Mouse (Mus musculus) MEL (cell line): ENCODE measurements at regions not wholly inside any gene's neighbourhood (a gene's known extent, or its start where the extent isn't known, plus 50 kb on each side); places are given as distances from the start of the nearest gene placed in this dataset.

Experiments used
- DNase-seq: peaks from one replicate; pipeline ENCODE4 v3.0.0; 2011; ENCODE audit warnings: low read depth, low spot score
- H3K27ac ChIP-seq: 2 replicates; pipeline ENCODE4 v1.5.1; 2012; ENCODE audit warnings: low read depth, mild to moderate bottlenecking, control low read depth, low read length, moderate library complexity; ENCODE audit not compliant: control insufficient read depth
- H3K27me3 ChIP-seq, 2 experiments: fragments of 150-350 bp in 1 of 2; sonication (generic) in 1 of 2; 2 replicates each; pipeline ENCODE4 v1.6.1; 2012; ENCODE audit warnings: low read length in 2 of 2, mild to moderate bottlenecking in 2 of 2, improper control_type of control experiment in 1 of 2, moderate library complexity in 1 of 2; ENCODE audit not compliant: insufficient read depth in 2 of 2, control insufficient read depth in 1 of 2
- H3K36me3 ChIP-seq, 2 experiments: 2 replicates each; pipeline ENCODE4 v1.6.1; 2012 to 2014; ENCODE audit warnings: low read length in 2 of 2, improper control_type of control experiment in 1 of 2, inconsistent platforms in 1 of 2, mild to moderate bottlenecking in 1 of 2; ENCODE audit not compliant: insufficient read depth in 2 of 2, control insufficient read depth in 1 of 2
- H3K4me1 ChIP-seq, 2 experiments: fragments of 150-350 bp in 1 of 2; sonication (generic) in 1 of 2; 2 replicates each; pipeline ENCODE4 v1.6.1; 2012; ENCODE audit warnings: low read length in 2 of 2, improper control_type of control experiment in 1 of 2, mild to moderate bottlenecking in 1 of 2; ENCODE audit not compliant: insufficient read depth in 2 of 2, control insufficient read depth in 1 of 2
- H3K4me3 ChIP-seq, 2 experiments: fragments of 150-350 bp in 1 of 2; sonication (generic) in 1 of 2; 2 replicates each; pipeline ENCODE4 v1.5.1; 2012; ENCODE audit warnings: low read depth in 2 of 2, low read length in 2 of 2, mild to moderate bottlenecking in 2 of 2, moderate library complexity in 2 of 2, control low read depth in 1 of 2, improper control_type of control experiment in 1 of 2; ENCODE audit not compliant: control insufficient read depth in 1 of 2, insufficient read depth in 1 of 2
- H3K79me2 ChIP-seq: 2 replicates; pipeline ENCODE4 v1.6.1; 2012; ENCODE audit warnings: mild to moderate bottlenecking, low read length, moderate library complexity; ENCODE audit not compliant: control insufficient read depth, poor library complexity, insufficient read depth
- H3K9ac ChIP-seq: 2 replicates; pipeline ENCODE4 v1.6.1; 2012; ENCODE audit warnings: low read depth, mild to moderate bottlenecking, control low read depth, low read length, moderate library complexity; ENCODE audit not compliant: control insufficient read depth, poor library complexity, severe bottlenecking
- H3K9me3 ChIP-seq: fragments of 150-350 bp; sonication (generic); replicated peaks from 2 replicates; pipeline ENCODE4 v1.6.1; 2012; ENCODE audit warnings: mild to moderate bottlenecking, low read length, improper control_type of control experiment, moderate library complexity; ENCODE audit not compliant: insufficient read depth
- CHD1 ChIP-seq: IDR thresholded peaks from 2 replicates; pipeline ENCODE4 v1.6.1; 2012; ENCODE audit warnings: low read depth, mild to moderate bottlenecking, inconsistent platforms, low read length, improper control_type of control experiment
- CTCF ChIP-seq, 3 experiments: IDR thresholded peaks in 2 of 3; conservative IDR thresholded peaks in 1 of 3; 2 replicates each; pipeline ENCODE4 v1.5.1; 2011 to 2012; ENCODE audit warnings: low read length in 3 of 3, low read depth in 2 of 3, mild to moderate bottlenecking in 2 of 3, improper control_type of control experiment in 1 of 3, inconsistent platforms in 1 of 3, mixed read lengths in 1 of 3, moderate library complexity in 1 of 3; ENCODE audit not compliant: control insufficient read depth in 1 of 3, insufficient read depth in 1 of 3, poor library complexity in 1 of 3, severe bottlenecking in 1 of 3
- E2F4 ChIP-seq: IDR thresholded peaks from 2 replicates; pipeline ENCODE4 v1.6.1; 2011; ENCODE audit warnings: low read depth, low read length, improper control_type of control experiment, borderline replicate concordance
- EP300 ChIP-seq, 2 experiments: IDR thresholded peaks; 2 replicates each; pipeline ENCODE4 v1.6.1; 2011; ENCODE audit warnings: improper control_type of control experiment in 2 of 2, low read length in 2 of 2, low read depth in 1 of 2, mild to moderate bottlenecking in 1 of 2
- ETS1 ChIP-seq: IDR thresholded peaks from 2 replicates; pipeline ENCODE4 v1.6.1; 2012; ENCODE audit warnings: low read depth, mild to moderate bottlenecking, inconsistent platforms, low read length, improper control_type of control experiment, moderate library complexity
- GABPA ChIP-seq: IDR thresholded peaks from 2 replicates; pipeline ENCODE4 v1.6.1; 2012; ENCODE audit warnings: low read depth, mild to moderate bottlenecking, inconsistent platforms, low read length, improper control_type of control experiment, moderate library complexity
- MAFK ChIP-seq: IDR thresholded peaks from 2 replicates; pipeline ENCODE4 v1.6.1; 2011; ENCODE audit warnings: low read depth, mild to moderate bottlenecking, low read length, improper control_type of control experiment, borderline replicate concordance
- MAX ChIP-seq: IDR thresholded peaks from 2 replicates; pipeline ENCODE4 v1.6.1; 2011; ENCODE audit warnings: low read length, improper control_type of control experiment
- MYC ChIP-seq: IDR thresholded peaks from 2 replicates; pipeline ENCODE4 v1.6.1; 2011; ENCODE audit warnings: low read depth, mild to moderate bottlenecking, low read length, improper control_type of control experiment, moderate library complexity
- NELFE ChIP-seq: IDR thresholded peaks from 2 replicates; pipeline ENCODE4 v1.6.1; 2011; ENCODE audit warnings: low read depth, low read length, improper control_type of control experiment
- NRF1 ChIP-seq: IDR thresholded peaks from 2 replicates; pipeline ENCODE4 v1.6.1; 2014; ENCODE audit warnings: low read depth, mild to moderate bottlenecking, inconsistent platforms, low read length, improper control_type of control experiment, moderate library complexity; ENCODE audit not compliant: poor library complexity, insufficient read depth, severe bottlenecking
- POLR2A ChIP-seq, 2 experiments: IDR thresholded peaks; 2 replicates each; pipeline ENCODE4 v1.6.1; 2011 to 2012; ENCODE audit warnings: low read length in 2 of 2, mild to moderate bottlenecking in 2 of 2, control low read depth in 1 of 2, improper control_type of control experiment in 1 of 2, low read depth in 1 of 2, moderate library complexity in 1 of 2; ENCODE audit not compliant: control insufficient read depth in 1 of 2, insufficient read depth in 1 of 2, poor library complexity in 1 of 2
- RAD21 ChIP-seq: IDR thresholded peaks from 2 replicates; pipeline ENCODE4 v1.6.1; 2011; ENCODE audit warnings: mild to moderate bottlenecking, low read depth, low read length, improper control_type of control experiment
- RCOR1 ChIP-seq: IDR thresholded peaks from 2 replicates; pipeline ENCODE4 v1.6.1; 2012; ENCODE audit warnings: low read depth, mild to moderate bottlenecking, inconsistent platforms, low read length, improper control_type of control experiment
- TAL1 ChIP-seq: IDR thresholded peaks from 2 replicates; pipeline ENCODE4 v1.6.1; 2012; ENCODE audit warnings: mild to moderate bottlenecking, inconsistent platforms, low read length, moderate library complexity, mixed read lengths
- TBP ChIP-seq: IDR thresholded peaks from 2 replicates; pipeline ENCODE4 v1.8.0; 2011; ENCODE audit warnings: low read depth, low read length, improper control_type of control experiment
- UBTF ChIP-seq: IDR thresholded peaks from 2 replicates; pipeline ENCODE4 v1.6.1; 2012; ENCODE audit warnings: low read depth, mild to moderate bottlenecking, inconsistent platforms, low read length, improper control_type of control experiment, moderate library complexity, borderline replicate concordance; ENCODE audit not compliant: insufficient read depth
- USF2 ChIP-seq, 2 experiments: IDR thresholded peaks; 2 replicates each; pipeline ENCODE4 v1.6.1; 2011 to 2012; ENCODE audit warnings: improper control_type of control experiment in 2 of 2, low read length in 2 of 2, borderline replicate concordance in 1 of 2, inconsistent platforms in 1 of 2, low read depth in 1 of 2, mild to moderate bottlenecking in 1 of 2; ENCODE audit not compliant: insufficient read depth in 1 of 2
- ZC3H11A ChIP-seq: IDR thresholded peaks from 2 replicates; pipeline ENCODE4 v1.6.1; 2012; ENCODE audit warnings: low read depth, mild to moderate bottlenecking, inconsistent platforms, low read length, improper control_type of control experiment
- ZKSCAN1 ChIP-seq: IDR thresholded peaks from 2 replicates; pipeline ENCODE4 v1.6.1; 2012; ENCODE audit warnings: low read depth, mild to moderate bottlenecking, inconsistent platforms, low read length, improper control_type of control experiment, moderate library complexity
- ZMIZ1 ChIP-seq: IDR thresholded peaks from 2 replicates; pipeline ENCODE4 v1.6.1; 2012; ENCODE audit warnings: low read depth, mild to moderate bottlenecking, inconsistent platforms, low read length, improper control_type of control experiment, moderate library complexity

- Histone ChIP-seq H3K36me3 (no peaks in the 10 kb centered on the region), H3K4me1 (no peaks in the 10 kb centered on the region)
- TF ChIP-seq TBP, result no peak
- no peak for TF ChIP-seq ZKSCAN1
- TF ChIP-seq NELFE, result no peak
- no peak for TF ChIP-seq EP300 (IDR thresholded peaks at IDR 0.05; ENCODE audit: low read depth in 1 of 2, low read length in 2 of 2)
- TF ChIP-seq NRF1, result no peak
- no peak for TF ChIP-seq TAL1
- TF ChIP-seq RAD21, result no peak
- no peak for TF ChIP-seq ZMIZ1
- TF ChIP-seq GABPA, result no peak
- no peak for TF ChIP-seq CHD1
- no peak for TF ChIP-seq MAFK
- no peak for TF ChIP-seq POLR2A (IDR thresholded peaks at IDR 0.05; ENCODE audit: control insufficient read depth in 1 of 2, insufficient read depth in 1 of 2, low read depth in 1 of 2, low read length in 2 of 2, poor library complexity in 1 of 2)
- no peak for TF ChIP-seq MAX
- TF ChIP-seq E2F4, result no peak
- TF ChIP-seq UBTF, result no peak
- no peak for TF ChIP-seq RCOR1
- TF ChIP-seq CTCF (IDR thresholded peaks at IDR 0.05 in 2 of 3, conservative IDR thresholded peaks at IDR 0.05 in 1 of 3; ENCODE audit: control insufficient read depth in 1 of 3, insufficient read depth in 1 of 3, low read depth in 2 of 3, low read length in 3 of 3, poor library complexity in 1 of 3, severe bottlenecking in 1 of 3), result no peak
- no peak for TF ChIP-seq ETS1
- TF ChIP-seq MYC, result no peak
- TF ChIP-seq, all 39 proteins: peak for 0
- Histone ChIP-seq H3K9ac (no peak overlapping the region), H3K9me3 (no peaks in the 10 kb centered on the region), H3K4me3 (no peak overlapping the region), H3K27ac (no peak overlapping the region), H3K79me2 (no peaks in the 10 kb centered on the region), H3K27me3 (peaks cover 5 to 11% of the 10 kb centered on the region in 2 experiments)
- no peak for DNase-seq
These were observed 208.6 kb downstream of the Bcl11a start for GRCm38 (mm10) chr11:24286129-24287108.

GRCm38 (mm10) chr11:24293209-24293608 lies 215.4 kb downstream of the Bcl11a start:
- no peak overlapping the region for H3K9ac ChIP-seq
- H3K9me3 ChIP-seq, result no peaks in the 10 kb centered on the region
- H3K4me1 ChIP-seq, result no peaks in the 10 kb centered on the region
- TF ChIP-seq USF2 (IDR thresholded peaks at IDR 0.05; ENCODE audit: borderline replicate concordance in 1 of 2, insufficient read depth in 1 of 2, low read depth in 1 of 2, low read length in 2 of 2) (no peak), ZC3H11A (no peak), ETS1 (no peak), NELFE (no peak)
- peaks cover 0 to 3% of the 10 kb centered on the region in 2 experiments; a peak in 2 of 4 replicates for H3K27me3 ChIP-seq
- no peak overlapping the region for H3K4me3 ChIP-seq
- no peak for DNase-seq
- H3K36me3 ChIP-seq, result no peaks in the 10 kb centered on the region
- no peaks in the 10 kb centered on the region for H3K79me2 ChIP-seq
- no peak overlapping the region for H3K27ac ChIP-seq
